Mouse (Mus musculus): ENCODE data around the gene Foxc1.

DNA sequence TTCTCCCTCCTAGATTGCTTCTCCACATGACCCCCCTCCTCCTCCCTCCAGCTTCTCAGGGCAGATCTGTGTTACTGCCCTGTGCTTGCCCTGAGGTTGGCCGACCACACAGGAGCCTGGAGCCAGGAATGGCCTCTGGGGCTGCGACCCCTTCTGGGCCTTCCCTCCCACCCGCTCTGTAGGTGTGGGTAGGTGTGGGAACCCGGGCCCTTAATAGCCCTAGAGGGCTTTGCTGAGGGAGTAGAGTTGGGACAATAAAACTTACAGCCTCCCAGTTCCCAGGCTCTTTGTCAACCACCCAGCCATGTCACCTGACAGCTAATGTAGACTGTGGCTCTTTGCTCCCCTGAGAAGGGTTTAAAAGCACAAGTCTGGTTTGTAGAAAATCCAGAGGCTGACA lies 46.0 kb upstream of the Foxc1 start:
- TF ChIP-seq ZKSCAN1 (IDR thresholded peaks at IDR 0.05; ENCODE audit: borderline replicate concordance, low read depth, low read length) (no peak), POLR2A (IDR thresholded peaks at IDR 0.05; ENCODE audit: low read depth, low read length) (no peak), SIN3A (IDR thresholded peaks at IDR 0.05; ENCODE audit: low read length) (no peak), CTCF (conservative IDR thresholded peaks at IDR 0.05 in 1 of 2, IDR thresholded peaks at IDR 0.05 in 1 of 2; ENCODE audit: low read depth in 2 of 2, low read length in 2 of 2) (no peak), TBP (conservative IDR thresholded peaks at IDR 0.05; ENCODE audit: low read depth, low read length) (no peak), NELFE (IDR thresholded peaks at IDR 0.05; ENCODE audit: low read depth, low read length) (no peak), USF2 (conservative IDR thresholded peaks at IDR 0.05; ENCODE audit: low read depth, low read length) (no peak), USF1 (IDR thresholded peaks at IDR 0.05; ENCODE audit: low read depth, low read length) (no peak), MXI1 (IDR thresholded peaks at IDR 0.05; ENCODE audit: low read depth, low read length) (no peak), MEF2A (IDR thresholded peaks at IDR 0.05; ENCODE audit: borderline replicate concordance, low read depth, low read length) (no peak), CHD2 (IDR thresholded peaks at IDR 0.05; ENCODE audit: low read length) (no peak)

Data from CH12.LX (cell line).